Mouse (Mus musculus): ENCODE data around the gene Ifna16. TPM values are rescaled to one million over a fixed set of nuclear protein-coding genes. Genes with fewer than 3 reads are reported as not detected.

Ifna16 gene
- polyA plus RNA-seq, 1 experiment: not detected

DNA sequence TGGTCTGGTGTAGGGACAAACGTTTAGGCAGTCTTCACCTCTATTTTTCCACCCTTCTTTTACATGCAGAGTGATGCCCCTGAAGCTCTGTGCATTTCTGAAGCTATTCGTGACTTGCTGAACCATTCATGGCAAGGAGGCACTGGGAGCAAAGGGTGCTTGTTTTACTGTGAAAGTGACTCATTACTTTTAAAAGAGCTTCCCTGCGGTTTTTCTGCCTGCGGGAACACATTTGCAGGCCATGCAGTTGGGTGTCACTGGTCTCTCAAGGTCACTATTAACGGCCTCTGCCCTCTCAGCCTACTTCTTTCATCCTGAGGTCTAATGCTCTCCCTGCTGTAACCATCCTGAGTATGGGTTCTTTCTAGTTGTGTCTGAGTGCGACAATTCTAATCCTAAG is 20.4 kb upstream of the Ifna16 start:
- Histone ChIP-seq H3K4me1 (ENCODE audit: control insufficient read depth, insufficient read depth, low read length) (no peaks in the 10 kb centered on the region), H3K9ac (ENCODE audit: low read depth, poor library complexity, severe bottlenecking) (no peak overlapping the region), H3K27me3 (ENCODE audit: control insufficient read depth, insufficient read depth, low read length, poor library complexity, severe bottlenecking) (no peaks in the 10 kb centered on the region; the same call in 1 of the 2 replicates), H3K4me3 (ENCODE audit: low read depth, low read length) (no peak overlapping the region), H3K9me3 (replicated peaks; ENCODE audit: control insufficient read depth, insufficient read depth, low read length, poor library complexity, severe bottlenecking) (no peaks in the 10 kb centered on the region), H3K36me3 (ENCODE audit: control insufficient read depth, insufficient read depth, low read length, poor library complexity, severe bottlenecking) (no peaks in the 10 kb centered on the region), H3K27ac (ENCODE audit: insufficient read depth, low read length) (no peak overlapping the region)
- TF ChIP-seq CTCF (IDR thresholded peaks at IDR 0.05; ENCODE audit: low read depth, low read length) (no peak), EP300 (IDR thresholded peaks at IDR 0.05; ENCODE audit: insufficient read depth, low read depth, low read length) (no peak), POLR2A (IDR thresholded peaks at IDR 0.05; ENCODE audit: insufficient read depth, low read length) (no peak)

GRCm38 (mm10) chr4:88696237-88696884 is 19.6 kb upstream of the Ifna16 start:
- Histone ChIP-seq H3K4me1 (ENCODE audit: control insufficient read depth, insufficient read depth, low read length) (no peaks in the 10 kb centered on the region), H3K27ac (ENCODE audit: insufficient read depth, low read length) (no peak overlapping the region), H3K9me3 (replicated peaks; ENCODE audit: control insufficient read depth, insufficient read depth, low read length, poor library complexity, severe bottlenecking) (no peaks in the 10 kb centered on the region), H3K36me3 (ENCODE audit: control insufficient read depth, insufficient read depth, low read length, poor library complexity, severe bottlenecking) (no peaks in the 10 kb centered on the region), H3K9ac (ENCODE audit: low read depth, poor library complexity, severe bottlenecking) (no peak overlapping the region), H3K4me3 (ENCODE audit: low read depth, low read length) (no peak overlapping the region), H3K27me3 (ENCODE audit: control insufficient read depth, insufficient read depth, low read length, poor library complexity, severe bottlenecking) (no peaks in the 10 kb centered on the region; the same call in 1 of the 2 replicates)
- TF ChIP-seq CTCF (IDR thresholded peaks at IDR 0.05; ENCODE audit: low read depth, low read length): peak; percentile 98
- 0 out of 2 replicates have a peak, but pooled peaks have one; percentile 18 for TF ChIP-seq EP300 (IDR thresholded peaks at IDR 0.05; ENCODE audit: insufficient read depth, low read depth, low read length)
- TF ChIP-seq POLR2A (IDR thresholded peaks at IDR 0.05; ENCODE audit: insufficient read depth, low read length): no peak

DNA sequence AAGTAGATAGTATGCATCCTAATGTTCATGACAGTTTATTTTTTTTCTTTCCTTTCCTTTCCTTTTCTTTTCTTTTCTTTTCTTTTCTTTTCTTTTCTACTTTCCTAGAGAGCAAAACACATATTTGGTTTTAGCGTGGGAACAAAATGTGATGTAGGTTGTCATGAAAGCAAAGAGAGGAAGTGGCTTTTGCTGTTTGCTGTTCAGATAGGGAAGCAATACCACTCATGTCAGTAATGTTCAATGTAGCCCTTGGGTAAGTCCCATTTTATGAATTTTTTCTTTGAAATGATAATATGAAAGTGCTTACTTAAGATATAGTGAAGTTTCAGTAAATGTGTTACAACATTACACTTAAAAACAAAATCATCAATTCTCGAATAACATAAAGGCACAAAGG is 16.7 kb upstream of the Ifna16 start:
- no peak for TF ChIP-seq EP300 (IDR thresholded peaks at IDR 0.05; ENCODE audit: insufficient read depth, low read depth, low read length)
- TF ChIP-seq POLR2A (IDR thresholded peaks at IDR 0.05; ENCODE audit: insufficient read depth, low read length): no peak
- no peak for TF ChIP-seq CTCF (IDR thresholded peaks at IDR 0.05; ENCODE audit: low read depth, low read length)
- no peaks in the 10 kb centered on the region; the same call in 1 of the 2 replicates for H3K9me3 ChIP-seq (replicated peaks; ENCODE audit: control insufficient read depth, insufficient read depth, low read length, poor library complexity, severe bottlenecking)

DNA sequence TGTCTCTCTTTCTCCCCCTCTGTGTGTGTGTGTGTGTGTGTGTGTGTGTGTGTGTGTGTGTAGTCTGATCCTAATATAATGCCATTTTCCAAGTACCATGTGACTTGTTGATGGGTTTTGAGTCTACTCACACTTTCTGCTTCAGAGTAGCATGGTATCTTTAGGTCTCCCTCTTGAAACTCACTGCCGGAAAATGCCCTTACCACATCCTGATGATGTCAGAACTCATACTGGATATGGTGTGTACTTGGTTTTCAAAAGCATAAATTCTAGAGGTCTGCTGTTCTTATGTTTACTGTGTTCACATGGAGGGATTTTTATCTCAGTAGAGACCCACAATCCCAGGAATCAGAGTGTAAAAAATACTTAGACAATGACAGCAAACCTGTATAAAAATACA is 15.8 kb upstream of the Ifna16 start:
- H3K4me3 ChIP-seq (ENCODE audit: low read depth, low read length): no peak overlapping the region
- no peaks in the 10 kb centered on the region; the same call in 1 of the 2 replicates for H3K27me3 ChIP-seq (ENCODE audit: control insufficient read depth, insufficient read depth, low read length, poor library complexity, severe bottlenecking)
- TF ChIP-seq EP300 (IDR thresholded peaks at IDR 0.05; ENCODE audit: insufficient read depth, low read depth, low read length): no peak
- TF ChIP-seq CTCF (IDR thresholded peaks at IDR 0.05; ENCODE audit: low read depth, low read length): no peak
- no peak for TF ChIP-seq POLR2A (IDR thresholded peaks at IDR 0.05; ENCODE audit: insufficient read depth, low read length)
- H3K9ac ChIP-seq (ENCODE audit: low read depth, poor library complexity, severe bottlenecking): no peak overlapping the region
- no peaks in the 10 kb centered on the region for H3K36me3 ChIP-seq (ENCODE audit: control insufficient read depth, insufficient read depth, low read length, poor library complexity, severe bottlenecking)
- no peaks in the 10 kb centered on the region; the same call in 1 of the 2 replicates for H3K9me3 ChIP-seq (replicated peaks; ENCODE audit: control insufficient read depth, insufficient read depth, low read length, poor library complexity, severe bottlenecking)
- H3K4me1 ChIP-seq (ENCODE audit: control insufficient read depth, insufficient read depth, low read length): no peaks in the 10 kb centered on the region
- no peak overlapping the region for H3K27ac ChIP-seq (ENCODE audit: insufficient read depth, low read length)

More for the DNA sequence above, 16.7 kb upstream of the Ifna16 start:
- no peaks in the 10 kb centered on the region for H3K36me3 ChIP-seq (ENCODE audit: control insufficient read depth, insufficient read depth, low read length, poor library complexity, severe bottlenecking)
- no peaks in the 10 kb centered on the region; the same call in 1 of the 2 replicates for H3K27me3 ChIP-seq (ENCODE audit: control insufficient read depth, insufficient read depth, low read length, poor library complexity, severe bottlenecking)
- no peak overlapping the region for H3K27ac ChIP-seq (ENCODE audit: insufficient read depth, low read length)
- H3K9ac ChIP-seq (ENCODE audit: low read depth, poor library complexity, severe bottlenecking): no peak overlapping the region
- H3K4me1 ChIP-seq (ENCODE audit: control insufficient read depth, insufficient read depth, low read length): no peaks in the 10 kb centered on the region
- H3K4me3 ChIP-seq (ENCODE audit: low read depth, low read length): no peak overlapping the region

- Histone ChIP-seq H3K9ac (ENCODE audit: low read depth, poor library complexity, severe bottlenecking) (no peak within 1 kb of the TSS), H3K27me3 (ENCODE audit: control insufficient read depth, insufficient read depth, low read length, poor library complexity, severe bottlenecking) (no peaks in the 10 kb centered on the region; the same call in 1 of the 2 replicates), H3K4me3 (ENCODE audit: low read depth, low read length) (no peak within 1 kb of the TSS), H3K4me1 (ENCODE audit: control insufficient read depth, insufficient read depth, low read length) (no peaks in the 10 kb centered on the region), H3K27ac (ENCODE audit: insufficient read depth, low read length) (no peak within 1 kb of the TSS), H3K36me3 (ENCODE audit: control insufficient read depth, insufficient read depth, low read length, poor library complexity, severe bottlenecking) (no peaks in the 10 kb centered on the region), H3K9me3 (replicated peaks; ENCODE audit: control insufficient read depth, insufficient read depth, low read length, poor library complexity, severe bottlenecking) (no peaks in the 10 kb centered on the region; the same call in 1 of the 2 replicates)
- TF ChIP-seq EP300 (IDR thresholded peaks at IDR 0.05; ENCODE audit: insufficient read depth, low read depth, low read length) (no peak), CTCF (IDR thresholded peaks at IDR 0.05; ENCODE audit: low read depth, low read length) (no peak), POLR2A (IDR thresholded peaks at IDR 0.05; ENCODE audit: insufficient read depth, low read length) (no peak)
These were observed 14.5 kb upstream of the Ifna16 start, which contains the start of gene Ifnab for GRCm38 (mm10) chr4:88691259-88691658. Gene Ifnab, minus strand, starts transcription at chr4:88691359.

DNA sequence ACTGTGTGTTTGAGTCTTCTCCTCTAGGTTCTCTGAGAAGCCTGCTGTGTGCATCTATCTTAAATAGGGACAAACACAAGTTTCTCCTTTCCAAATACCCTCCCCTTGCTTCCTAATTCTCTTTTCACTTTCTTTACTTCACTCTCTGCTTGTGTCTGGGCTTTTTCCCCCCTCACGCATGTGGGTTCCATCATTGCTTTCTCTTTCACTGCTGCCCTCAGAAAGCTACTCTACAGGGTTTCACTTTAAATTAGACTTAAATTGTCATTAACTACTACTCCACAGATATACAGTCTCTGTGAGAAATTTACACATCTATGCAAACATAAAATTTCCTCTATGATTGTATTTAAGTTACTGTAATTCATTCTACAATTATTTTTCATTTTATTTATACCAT is 7.1 kb upstream of the Ifna16 start, which contains the start of gene Ifna2:
Gene Ifna2, minus strand, starts transcription at position 101 of the 400 bp plus-strand sequence.
- Histone ChIP-seq H3K9ac (ENCODE audit: low read depth, poor library complexity, severe bottlenecking) (no peak within 1 kb of the TSS), H3K36me3 (ENCODE audit: control insufficient read depth, insufficient read depth, low read length, poor library complexity, severe bottlenecking) (no peaks in the 10 kb centered on the region), H3K27ac (ENCODE audit: insufficient read depth, low read length) (no peak within 1 kb of the TSS), H3K27me3 (ENCODE audit: control insufficient read depth, insufficient read depth, low read length, poor library complexity, severe bottlenecking) (no peaks in the 10 kb centered on the region), H3K9me3 (replicated peaks; ENCODE audit: control insufficient read depth, insufficient read depth, low read length, poor library complexity, severe bottlenecking) (no peaks in the 10 kb centered on the region; the same call in 1 of the 2 replicates), H3K4me1 (ENCODE audit: control insufficient read depth, insufficient read depth, low read length) (no peaks in the 10 kb centered on the region), H3K4me3 (ENCODE audit: low read depth, low read length) (no peak within 1 kb of the TSS)
- TF ChIP-seq EP300 (IDR thresholded peaks at IDR 0.05; ENCODE audit: insufficient read depth, low read depth, low read length) (no peak), POLR2A (IDR thresholded peaks at IDR 0.05; ENCODE audit: insufficient read depth, low read length) (no peak), CTCF (IDR thresholded peaks at IDR 0.05; ENCODE audit: low read depth, low read length) (no peak)
